Mouse (Mus musculus): ENCODE data around the gene Mbtps2. TPM values are rescaled to one million over a fixed set of nuclear protein-coding genes. Genes with fewer than 3 reads are reported as not detected.

Mbtps2 gene
- total RNA-seq, 2 experiments from 2014 or later: 46.4 to 48.6 TPM

GRCm38 (mm10) chrX:157547082-157547481, 51.4 kb downstream of the Mbtps2 start:
- no peak for DNase-seq
- intact Hi-C loops (cut with DNase I): no loop called here

DNA sequence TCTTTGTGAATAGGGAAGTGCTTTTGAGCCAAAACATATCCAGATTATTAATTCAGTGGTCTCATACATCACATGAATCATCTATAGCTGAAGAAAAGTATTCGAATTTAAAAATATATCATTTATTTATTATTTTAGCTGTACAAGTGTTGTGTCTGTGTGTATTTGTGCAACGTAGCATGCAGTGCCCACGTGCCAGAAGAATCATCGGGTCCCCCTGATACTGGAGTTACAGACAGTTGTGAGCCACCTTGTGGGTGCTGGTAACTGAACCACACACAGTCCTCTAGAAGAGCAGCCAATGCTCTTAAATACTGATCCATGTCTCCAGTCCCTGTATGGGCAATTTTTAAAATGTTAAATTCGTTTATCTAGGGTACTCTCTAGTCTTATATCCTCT, 92.1 kb downstream of the Mbtps2 start:
- intact Hi-C loops (cut with DNase I): no loop called here

GRCm38 (mm10) chrX:157504506-157504905, 94.0 kb downstream of the Mbtps2 start:
- no peak for DNase-seq
- intact Hi-C loops (cut with DNase I): no loop called here

More for the DNA sequence above, 92.1 kb downstream of the Mbtps2 start:
- DNase-seq: no peak

GRCm38 (mm10) chrX:157501871-157502270, 96.6 kb downstream of the Mbtps2 start:
- intact Hi-C loops (cut with DNase I): no loop called here
- no peak for DNase-seq

GRCm38 (mm10) chrX:157500004-157500403, 98.5 kb downstream of the Mbtps2 start:
- intact Hi-C loops (cut with DNase I): no loop called here
- DNase-seq: no peak

GRCm38 (mm10) chrX:157493159-157493558, 105.4 kb downstream of the Mbtps2 start:
- DNase-seq: no peak
- intact Hi-C loops (cut with DNase I): loop anchor here (5.0 kb wide), 1 partner anchor 104 kb away; the partner anchor contains the start of gene Mbtps2

- DNase-seq: peak; percentile 73
- intact Hi-C loops (cut with DNase I): loop anchor here (5.0 kb wide), 1 partner anchor 105 kb away; the partner anchor contains the start of gene Mbtps2
Observed at GRCm38 (mm10) chrX:157491944-157492726, 106.4 kb downstream of the Mbtps2 start, which contains the start of gene Sms. Gene Sms, minus strand, starts transcription at chrX:157492287.

GRCm38 (mm10) chrX:157491145-157491935, 107.2 kb downstream of the Mbtps2 start:
- intact Hi-C loops (cut with DNase I): loop anchor here (5.0 kb wide), 1 partner anchor 106 kb away; the partner anchor contains the start of gene Mbtps2
- peak; percentile 28 for DNase-seq

- DNase-seq: peak; percentile 6
- intact Hi-C loops (cut with DNase I): loop anchor here (5.0 kb wide), 1 partner anchor 107 kb away; the partner anchor contains the start of gene Mbtps2
Observed at GRCm38 (mm10) chrX:157490769-157491144, 107.8 kb downstream of the Mbtps2 start.

DNA sequence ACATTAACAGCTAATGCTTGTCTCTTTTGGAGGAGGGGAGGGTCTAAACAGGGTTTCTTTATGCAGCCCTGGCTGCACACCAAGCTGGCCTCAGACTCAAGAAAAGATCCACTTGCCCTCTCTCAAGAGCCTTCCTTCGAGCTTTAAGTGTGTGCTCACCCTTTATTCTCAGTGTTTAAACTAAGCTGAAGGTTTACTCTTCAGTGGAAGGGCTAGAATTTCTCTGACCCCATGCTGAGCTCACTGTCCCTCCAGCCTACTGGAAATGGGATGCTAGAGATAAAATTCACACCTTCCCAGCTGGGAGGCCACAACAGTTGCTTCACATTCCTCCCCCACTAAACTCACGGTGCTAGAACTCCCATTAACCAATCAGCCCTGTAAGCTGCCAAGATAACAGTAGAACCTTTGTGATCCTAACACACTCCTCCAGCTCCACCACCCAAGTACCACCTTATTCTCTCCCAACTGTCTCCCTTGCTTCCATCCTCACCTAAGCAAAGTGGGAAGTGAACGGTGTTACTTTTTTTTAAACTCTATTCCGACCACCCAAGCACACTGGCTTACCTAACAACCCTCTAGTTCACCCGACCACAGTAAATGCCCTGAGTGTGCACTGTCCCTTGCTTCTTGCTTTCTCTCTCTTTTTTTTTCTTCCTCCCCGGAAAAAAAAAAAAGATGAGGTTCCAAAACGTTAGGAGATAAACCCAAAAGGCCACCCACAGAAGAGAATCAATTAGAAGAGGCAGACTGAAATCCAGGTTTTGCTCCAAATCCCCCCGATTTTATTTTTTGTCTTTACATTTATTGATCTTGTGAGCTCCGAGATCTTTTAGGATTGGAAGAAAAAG, 108.4 kb downstream of the Mbtps2 start:
- intact Hi-C loops (cut with DNase I): loop anchor here (5.0 kb wide), 1 partner anchor 107 kb away; the partner anchor contains the start of gene Mbtps2

DNA sequence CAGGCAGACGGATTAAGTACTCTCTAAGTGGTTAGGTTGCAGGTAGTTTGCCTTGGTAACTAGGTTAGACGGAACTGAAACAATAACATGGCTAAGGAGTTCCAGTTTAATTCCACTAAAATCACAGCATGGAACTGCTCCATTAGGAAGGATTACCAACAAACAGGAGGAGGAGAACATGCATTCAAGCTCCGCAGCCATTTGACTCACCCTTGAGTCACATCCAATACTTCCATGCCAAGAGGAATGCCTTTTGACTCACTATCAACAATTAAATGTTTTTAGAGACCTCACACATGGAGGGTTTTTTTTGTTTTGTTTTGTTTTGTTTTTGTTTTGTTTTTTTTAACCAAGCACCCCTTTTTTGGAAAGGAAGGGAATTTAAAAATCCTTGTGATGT, 109.7 kb downstream of the Mbtps2 start:
- intact Hi-C loops (cut with DNase I): no loop called here

More for the DNA sequence above, 108.4 kb downstream of the Mbtps2 start:
- no peak for DNase-seq

DNA sequence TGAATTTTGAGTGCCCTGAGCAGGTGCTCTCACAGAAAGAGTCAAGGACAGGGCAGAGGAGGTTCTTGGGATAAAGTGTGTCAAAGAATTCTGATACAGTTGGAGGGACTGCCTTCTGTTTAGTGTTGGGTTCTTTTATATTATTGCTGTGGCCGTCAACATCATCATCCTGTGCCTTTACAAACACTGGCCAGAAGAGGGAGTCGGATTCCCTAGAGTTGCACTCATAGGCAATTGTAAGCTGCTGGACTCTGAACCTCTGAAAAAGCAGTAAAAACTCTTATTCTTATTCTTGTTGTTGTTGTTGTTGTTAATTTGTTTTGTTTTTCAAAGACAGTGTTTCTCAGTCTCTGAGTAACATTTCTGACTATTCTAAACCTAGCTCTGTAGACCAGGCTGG, 111.8 kb downstream of the Mbtps2 start:
- no peak for DNase-seq

More for the DNA sequence above, 109.7 kb downstream of the Mbtps2 start:
- DNase-seq: no peak

More for the DNA sequence above, 111.8 kb downstream of the Mbtps2 start:
- intact Hi-C loops (cut with DNase I): no loop called here

Other genes with a start within 250 kb of the Mbtps2 start
- 1 to 10 TPM in 1 of 2 experiments, under 1 TPM in 1; 0.64 to 1.1 TPM for gene Phex, start 183.4 kb downstream of the Mbtps2 start, total RNA-seq (2021)
- 100 to 1,000 TPM; 119 to 129 TPM for gene Sms, start 106.4 kb downstream of the Mbtps2 start, total RNA-seq (2021)
- not detected for gene Yy2, start 29.7 kb downstream of the Mbtps2 start, total RNA-seq (2021)
- not detected for gene Smpx, start 100.2 kb upstream of the Mbtps2 start, total RNA-seq (2021)
- gene Klhl34, start 219.7 kb upstream of the Mbtps2 start, total RNA-seq (2021): not detected

Measured in left cerebral cortex, postnatal 4 days (tissue).